Mouse (Mus musculus): Measurements from ENCODE around the gene Foxl1.

DNA sequence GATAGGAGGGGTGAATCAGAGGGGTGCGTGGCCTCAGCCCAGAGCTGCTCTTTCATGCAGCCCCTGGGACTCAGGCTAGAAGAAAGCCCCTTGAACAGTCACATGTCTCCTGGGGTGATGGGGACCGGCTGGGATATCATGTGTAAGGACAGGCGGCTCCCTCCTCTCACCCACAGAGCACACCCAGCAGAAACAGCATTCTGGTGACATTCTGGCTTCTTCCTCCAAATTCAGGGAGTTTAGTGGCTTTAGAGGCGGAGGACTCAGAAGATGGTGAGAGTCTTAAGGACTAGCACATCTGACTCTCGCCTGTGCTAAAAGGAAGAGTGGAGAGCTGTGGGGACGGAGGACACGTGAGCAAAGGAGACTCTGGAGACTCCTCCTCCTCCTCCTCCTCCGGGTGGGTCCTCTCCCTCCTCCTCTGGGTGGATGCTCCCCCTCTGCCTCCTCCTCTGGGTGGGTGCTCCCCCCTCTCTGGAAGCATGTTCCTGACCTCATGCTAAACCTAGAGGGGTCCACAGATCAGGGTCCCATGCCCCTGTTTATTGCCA is 47.9 kb downstream of the Foxl1 start:
- TF ChIP-seq POLR2A (IDR thresholded peaks at IDR 0.05; ENCODE audit: borderline replicate concordance, control insufficient read depth, low read depth, low read length) (no peak), CTCF (IDR thresholded peaks at IDR 0.05; ENCODE audit: control insufficient read depth, insufficient read depth, low read length) (no peak)
